Mouse (Mus musculus): Measurements from ENCODE around the gene Patl2. TPM values are rescaled to one million over a fixed set of nuclear protein-coding genes. Genes with fewer than 3 reads are reported as not detected.
"Not testable (repeated sequence)": the region's sequence is repeated elsewhere in the genome, so short reads cannot be mapped to it uniquely, and the experiment has no call there.

Gene Patl2
- polyA plus RNA-seq, 1 experiment, result 0.23 TPM

DNA sequence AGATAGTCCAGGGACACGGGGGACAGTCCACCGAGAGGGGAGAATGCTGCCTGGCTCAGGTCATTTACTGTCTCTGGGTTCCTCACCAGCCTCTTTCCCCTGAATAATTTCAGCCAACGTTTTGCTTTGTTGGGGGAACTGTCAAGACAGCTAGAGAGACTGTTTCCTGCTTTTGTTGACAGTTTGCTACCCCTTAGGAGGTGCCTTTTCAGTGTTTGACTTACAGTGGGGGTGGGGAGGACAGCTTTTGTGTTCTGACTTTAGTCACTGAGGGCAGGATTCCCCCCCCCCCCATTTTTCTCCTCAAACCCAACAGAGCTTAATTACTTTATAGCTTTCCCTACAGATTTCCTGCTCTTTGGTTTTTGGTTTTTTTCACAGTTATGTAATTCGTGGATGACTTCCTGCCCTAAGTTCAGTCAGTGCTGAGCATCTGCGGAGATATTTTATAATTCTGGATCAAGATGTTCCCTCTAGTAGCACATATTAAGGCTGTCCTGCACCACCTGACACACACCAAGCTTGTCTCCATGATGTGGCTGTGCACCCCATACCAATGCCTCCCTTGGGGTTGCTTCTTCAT, 59.1 kb downstream of the Patl2 start:
- no peak overlapping the region for H3K4me3 ChIP-seq (ENCODE audit: insufficient read depth, low read length)
- H3K4me1 ChIP-seq (ENCODE audit: control insufficient read depth, insufficient read depth, low read length), result peaks cover 22% of the 10 kb centered on the region
- TF ChIP-seq CTCF (IDR thresholded peaks at IDR 0.05; ENCODE audit: low read depth, low read length), result no peak
- TF ChIP-seq POLR2A (IDR thresholded peaks at IDR 0.05; ENCODE audit: borderline replicate concordance, low read depth, low read length), result no peak
- no peak overlapping the region for H3K27ac ChIP-seq (ENCODE audit: insufficient read depth, low read depth, low read length)

DNA sequence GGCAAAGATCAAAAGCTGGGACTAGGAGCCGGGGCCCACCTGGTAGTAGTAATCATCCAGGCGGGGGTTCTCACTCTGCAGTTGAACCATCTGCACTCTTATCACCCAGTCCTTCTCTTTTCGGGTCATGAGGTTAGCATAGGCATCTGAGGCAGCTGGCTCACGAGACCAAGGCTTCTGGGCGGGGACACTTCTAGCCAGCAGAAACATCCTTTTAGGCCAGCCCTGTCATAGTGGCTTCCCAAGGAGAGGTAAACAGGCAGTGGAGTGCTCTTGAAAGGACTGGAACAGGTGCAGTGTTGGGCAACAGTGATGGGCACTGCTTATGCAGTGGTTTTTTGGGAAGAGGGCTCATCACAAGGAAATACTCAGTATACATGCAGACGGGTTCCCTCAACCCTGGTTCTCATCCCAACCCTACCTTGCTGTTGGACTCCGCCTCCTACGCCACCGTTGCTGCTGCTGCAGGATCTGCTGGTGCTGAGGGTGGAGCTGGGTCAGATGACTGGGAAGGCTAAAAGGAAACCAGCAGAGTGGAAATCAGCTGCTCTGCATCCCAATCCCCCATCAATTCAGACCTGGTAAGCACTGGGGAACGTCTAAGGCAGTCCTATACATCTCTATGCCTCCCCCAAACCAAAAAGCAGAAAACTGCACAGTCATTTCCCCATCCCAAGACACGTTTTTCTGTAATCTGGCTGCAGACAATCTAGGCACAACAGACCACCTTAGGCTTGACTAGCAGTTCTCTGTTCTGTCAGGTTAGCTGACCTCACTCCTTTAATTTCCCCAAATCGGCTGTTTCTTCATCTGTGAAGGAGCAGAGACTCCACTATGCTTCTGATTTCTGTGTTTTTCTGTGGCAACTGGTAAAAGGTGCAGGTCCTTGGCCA, 60.1 kb downstream of the Patl2 start:
- Histone ChIP-seq H3K4me3 (ENCODE audit: insufficient read depth, low read length) (no peak overlapping the region), H3K27ac (ENCODE audit: insufficient read depth, low read depth, low read length) (no peak overlapping the region), H3K4me1 (ENCODE audit: control insufficient read depth, insufficient read depth, low read length) (peaks cover 20% of the 10 kb centered on the region)
- TF ChIP-seq POLR2A (IDR thresholded peaks at IDR 0.05; ENCODE audit: borderline replicate concordance, low read depth, low read length) (no peak), CTCF (IDR thresholded peaks at IDR 0.05; ENCODE audit: low read depth, low read length) (no peak)

DNA sequence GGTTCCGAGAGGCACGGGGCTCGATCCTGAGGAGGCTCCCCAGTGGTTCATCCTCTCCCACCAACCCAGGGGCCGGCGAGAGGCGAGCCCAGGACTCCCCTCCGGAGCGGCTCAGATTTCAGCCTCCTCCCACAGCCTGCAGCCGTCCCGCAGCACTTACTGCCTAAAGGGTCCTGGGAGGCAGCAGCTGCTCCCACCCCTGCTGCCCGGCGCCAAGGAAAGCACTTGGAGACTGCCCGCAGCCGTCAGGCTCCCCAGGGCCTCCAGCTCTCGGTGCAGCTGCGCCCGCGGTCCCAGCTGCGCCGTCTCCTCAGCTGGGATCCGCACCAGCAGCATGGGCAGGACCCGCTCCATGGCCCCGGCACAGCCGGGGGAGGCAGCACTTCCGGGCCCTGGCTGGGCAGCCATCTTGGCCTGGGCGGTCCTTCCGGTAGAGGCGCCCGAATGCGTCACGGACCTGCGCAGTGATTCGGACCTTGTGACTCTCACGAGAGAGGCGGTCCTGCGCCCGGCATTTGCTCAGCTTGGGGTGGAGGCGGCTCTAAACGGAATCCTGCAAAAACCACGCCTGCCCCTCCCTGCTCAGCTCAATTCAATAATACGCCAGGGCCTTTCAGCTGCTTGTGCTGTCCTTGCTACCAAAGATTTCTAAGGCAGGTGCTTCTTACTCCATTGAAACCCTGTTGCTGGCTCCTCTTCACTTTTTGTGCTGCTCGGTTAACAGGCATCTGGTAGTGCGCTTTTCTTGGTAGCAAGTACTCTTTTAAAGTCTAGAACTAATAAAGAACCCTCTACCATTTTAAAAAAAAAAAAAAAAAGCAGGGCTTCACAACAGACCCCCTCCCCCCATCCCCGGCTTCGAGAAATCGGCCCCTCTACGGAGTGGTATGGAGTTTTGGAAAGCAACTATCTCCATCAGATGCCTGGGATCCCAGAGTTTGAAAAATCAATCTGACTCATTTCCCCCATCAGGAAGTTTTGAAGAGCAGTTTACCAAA, 67.7 kb downstream of the Patl2 start, which contains the start of gene Spg11:
Spg11 (minus strand) TSS at position 426 of the 998 bp plus-strand sequence.
- peak within 1 kb of the TSS; percentile 83 for H3K4me3 ChIP-seq (ENCODE audit: insufficient read depth, low read length)
- peaks cover 10% of the 10 kb centered on the region for H3K4me1 ChIP-seq (ENCODE audit: control insufficient read depth, insufficient read depth, low read length)
- TF ChIP-seq POLR2A (IDR thresholded peaks at IDR 0.05; ENCODE audit: borderline replicate concordance, low read depth, low read length) (peak; percentile 100), CTCF (IDR thresholded peaks at IDR 0.05; ENCODE audit: low read depth, low read length) (no peak)
- H3K27ac ChIP-seq (ENCODE audit: insufficient read depth, low read depth, low read length), result peak within 1 kb of the TSS; percentile 96

DNA sequence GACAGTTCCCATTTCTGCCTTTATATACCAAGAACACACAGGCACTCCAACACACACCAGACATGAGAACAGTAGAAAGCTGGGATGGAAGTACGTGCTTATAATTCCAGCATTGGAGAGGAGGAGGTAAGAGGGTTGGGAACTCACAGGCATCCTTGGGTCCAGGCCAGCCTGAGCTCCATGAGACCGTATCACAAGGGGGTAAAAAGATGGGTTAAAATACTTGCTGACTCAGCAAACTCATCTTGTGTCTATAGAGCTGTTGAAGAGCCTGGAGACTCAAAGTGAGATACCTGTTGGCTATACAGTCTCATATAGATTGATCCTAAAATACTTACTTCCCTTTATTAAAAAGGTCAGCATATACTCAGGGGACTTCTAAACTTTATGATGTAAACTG, 69.1 kb downstream of the Patl2 start:
- H3K27ac ChIP-seq (ENCODE audit: insufficient read depth, low read depth, low read length), result no peak overlapping the region
- H3K4me1 ChIP-seq (ENCODE audit: control insufficient read depth, insufficient read depth, low read length), result peaks cover 10% of the 10 kb centered on the region
- no peak for TF ChIP-seq POLR2A (IDR thresholded peaks at IDR 0.05; ENCODE audit: borderline replicate concordance, low read depth, low read length)
- TF ChIP-seq CTCF (IDR thresholded peaks at IDR 0.05; ENCODE audit: low read depth, low read length), result no peak
- H3K4me3 ChIP-seq (ENCODE audit: insufficient read depth, low read length), result no peak overlapping the region

DNA sequence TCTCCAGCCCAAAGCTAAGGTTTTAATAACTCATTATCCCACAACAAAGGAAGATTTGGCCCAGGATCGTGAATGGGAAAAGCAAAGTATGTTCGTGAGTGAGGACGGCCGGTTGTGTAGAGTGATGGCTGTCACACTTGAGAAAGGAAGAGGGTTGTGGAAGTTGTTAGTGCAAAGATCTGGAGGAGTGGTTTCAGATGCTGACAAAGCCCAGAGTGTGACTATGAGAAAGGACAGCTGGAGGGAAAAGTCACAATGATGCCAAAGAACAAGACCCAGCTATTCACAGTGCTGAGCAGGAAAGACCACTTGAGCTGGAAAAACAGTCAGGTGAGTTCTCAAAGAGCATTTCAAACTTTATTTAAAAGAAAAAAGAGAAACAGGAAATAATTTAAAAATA, 76.3 kb downstream of the Patl2 start:
- H3K4me3 ChIP-seq (ENCODE audit: insufficient read depth, low read length), result no peak overlapping the region
- H3K27ac ChIP-seq (ENCODE audit: insufficient read depth, low read depth, low read length), result peak overlapping the region; percentile 20
- peaks cover 18% of the 10 kb centered on the region for H3K4me1 ChIP-seq (ENCODE audit: control insufficient read depth, insufficient read depth, low read length)
- TF ChIP-seq POLR2A (IDR thresholded peaks at IDR 0.05; ENCODE audit: borderline replicate concordance, low read depth, low read length) (no peak), CTCF (IDR thresholded peaks at IDR 0.05; ENCODE audit: low read depth, low read length) (no peak)

DNA sequence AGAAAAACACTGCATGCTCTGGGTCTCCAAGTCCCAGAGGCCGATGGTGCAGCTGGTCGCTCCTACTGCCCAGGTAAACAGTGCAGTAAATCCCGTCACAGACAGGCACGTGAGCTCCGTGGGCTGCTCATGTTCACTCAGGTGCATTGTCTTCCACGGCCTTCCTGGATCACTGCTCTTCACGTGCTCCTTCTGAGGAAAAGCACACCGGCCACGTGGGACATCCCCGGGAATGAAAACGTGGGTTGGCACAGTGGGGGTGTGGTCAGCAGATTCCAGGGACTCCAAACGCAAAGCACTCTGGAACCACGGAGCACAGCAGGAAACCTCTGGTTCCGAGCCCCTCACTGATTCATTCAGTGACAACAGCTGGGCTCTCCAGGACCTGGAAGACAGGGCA, 77.9 kb downstream of the Patl2 start:
- Histone ChIP-seq H3K27ac (ENCODE audit: insufficient read depth, low read depth, low read length) (no peak overlapping the region), H3K4me1 (ENCODE audit: control insufficient read depth, insufficient read depth, low read length) (peaks cover 18% of the 10 kb centered on the region), H3K4me3 (ENCODE audit: insufficient read depth, low read length) (no peak overlapping the region)
- TF ChIP-seq POLR2A (IDR thresholded peaks at IDR 0.05; ENCODE audit: borderline replicate concordance, low read depth, low read length), result no peak
- no peak for TF ChIP-seq CTCF (IDR thresholded peaks at IDR 0.05; ENCODE audit: low read depth, low read length)

DNA sequence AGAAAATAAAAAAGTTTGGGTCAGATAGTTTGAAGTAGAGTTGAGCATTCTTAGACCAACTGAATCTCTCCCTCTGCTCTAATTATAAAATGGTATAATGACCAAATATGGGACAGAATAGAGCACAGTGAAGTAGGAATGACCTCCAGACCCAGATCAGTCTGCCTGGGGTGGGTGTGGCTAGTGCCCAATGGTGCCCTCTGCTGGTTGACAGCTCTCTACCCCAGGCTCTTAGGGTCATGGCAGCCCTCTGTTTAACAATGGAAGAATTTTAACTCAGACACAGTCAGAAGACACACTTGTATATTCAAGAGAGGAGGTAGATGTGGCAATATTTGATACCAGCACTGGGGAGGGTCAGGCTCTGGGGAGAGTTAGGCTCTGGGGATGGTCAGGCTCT, 83.9 kb downstream of the Patl2 start:
- H3K4me1 ChIP-seq (ENCODE audit: control insufficient read depth, insufficient read depth, low read length), result no peaks in the 10 kb centered on the region
- no peak overlapping the region for H3K4me3 ChIP-seq (ENCODE audit: insufficient read depth, low read length)
- no peak overlapping the region for H3K27ac ChIP-seq (ENCODE audit: insufficient read depth, low read depth, low read length)
- no peak for TF ChIP-seq POLR2A (IDR thresholded peaks at IDR 0.05; ENCODE audit: borderline replicate concordance, low read depth, low read length)
- peak; percentile 46; the same call in 1 of the 2 replicates for TF ChIP-seq CTCF (IDR thresholded peaks at IDR 0.05; ENCODE audit: low read depth, low read length)

DNA sequence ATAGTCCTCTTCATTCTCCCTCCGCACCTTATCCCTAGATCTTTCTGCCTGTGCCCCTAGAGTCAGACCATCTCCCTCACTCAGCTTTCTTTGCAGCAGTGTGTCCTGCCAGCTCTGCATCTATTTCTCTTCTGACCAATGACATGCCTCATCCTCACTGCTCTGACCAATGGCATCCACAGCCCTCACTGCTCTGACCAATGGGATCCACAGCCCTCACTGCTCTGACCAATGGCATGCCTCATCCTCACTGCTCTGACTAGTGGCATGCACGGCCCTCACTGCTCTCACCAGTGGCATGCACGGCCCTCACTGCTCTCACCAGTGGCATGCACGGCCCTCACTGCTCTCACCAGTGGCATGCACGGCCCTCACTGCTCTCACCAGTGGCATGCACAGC, 88.3 kb downstream of the Patl2 start:
- not testable (repeated sequence) for H3K4me1 ChIP-seq (ENCODE audit: control insufficient read depth, insufficient read depth, low read length); H3K27ac ChIP-seq (ENCODE audit: insufficient read depth, low read depth, low read length); H3K4me3 ChIP-seq (ENCODE audit: insufficient read depth, low read length)

DNA sequence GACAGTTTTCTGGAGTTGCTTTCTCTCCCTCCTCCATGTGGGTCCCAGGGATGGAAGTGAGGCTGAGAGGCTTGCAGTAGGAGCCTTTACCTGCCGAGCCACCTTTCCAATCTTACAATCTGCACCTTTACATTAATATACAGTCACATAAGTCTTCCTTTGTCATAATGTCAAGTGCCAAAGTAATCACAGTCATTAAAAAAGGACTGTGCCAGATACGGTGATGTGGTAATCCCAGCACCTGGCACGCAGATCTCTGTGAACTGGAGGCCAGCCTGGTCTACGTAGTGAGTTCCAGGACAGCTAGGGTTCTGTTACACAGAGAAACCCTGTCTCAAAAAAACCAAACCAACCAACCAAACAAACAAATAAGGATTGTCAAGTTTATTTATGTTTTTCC, 92.1 kb downstream of the Patl2 start:
- TF ChIP-seq CTCF (IDR thresholded peaks at IDR 0.05; ENCODE audit: low read depth, low read length), result no peak
- TF ChIP-seq POLR2A (IDR thresholded peaks at IDR 0.05; ENCODE audit: borderline replicate concordance, low read depth, low read length), result no peak
- Histone ChIP-seq H3K4me3 (ENCODE audit: insufficient read depth, low read length) (no peak overlapping the region), H3K27ac (ENCODE audit: insufficient read depth, low read depth, low read length) (no peak overlapping the region), H3K4me1 (ENCODE audit: control insufficient read depth, insufficient read depth, low read length) (no peaks in the 10 kb centered on the region)
